In genomic region chr1:121254196-121254595, GRCm38 (mm10) we compare ENCODE assay signal across 27 mouse cellular contexts.
DNase-seq lines count a peak whose midpoint lies in the region; ATAC-seq and TF ChIP-seq lines count a peak whose summit lies in the region.
"Had no signal": no experiment of that assay in that cellular context is flagged by ENCODE, and none has a peak within 500 bp of the region (broad histone marks: within the 10 kb centered on the region; RNA-seq: fewer than 3 reads in every experiment).

No protein-coding gene starts in this region.

- no peak overlapping the region for H3K27ac ChIP-seq in embryonic facial prominence, embryonic 11.5 days (replicated peaks; ENCODE audit: low read depth, low read length)
- H3K27ac ChIP-seq in embryonic facial prominence, embryonic 10.5 days (replicated peaks): no peak overlapping the region
- H3K27ac ChIP-seq in heart, embryonic 11.5 days (ENCODE audit: low read depth, low read length): no peak overlapping the region
- H3K27ac ChIP-seq in embryonic facial prominence, embryonic 13.5 days: no peak overlapping the region
- H3K27ac ChIP-seq: forebrain, embryonic 13.5 days; heart, embryonic 13.5 days; kidney, embryonic 15.5 days; liver, embryonic 15.5 days; macrophage; neural tube, embryonic 15.5 days; stomach, embryonic 15.5 days had no signal

- H3K79me2 ChIP-seq in myocyte (ENCODE audit: control insufficient read depth, insufficient read depth): no peaks in the 10 kb centered on the region

- no peaks in the 10 kb centered on the region for H3K9me3 ChIP-seq in embryonic facial prominence, embryonic 11.5 days (replicated peaks; ENCODE audit: control insufficient read depth, low read length)
- no peaks in the 10 kb centered on the region for H3K9me3 ChIP-seq in embryonic facial prominence, embryonic 10.5 days
- no peaks in the 10 kb centered on the region for H3K9me3 ChIP-seq in heart, embryonic 11.5 days (replicated peaks; ENCODE audit: control insufficient read depth, low read length)
- no peaks in the 10 kb centered on the region for H3K9me3 ChIP-seq in embryonic facial prominence, embryonic 13.5 days
- H3K9me3 ChIP-seq: forebrain, embryonic 13.5 days; heart, embryonic 13.5 days; kidney, embryonic 15.5 days; liver, embryonic 15.5 days; neural tube, embryonic 15.5 days; stomach, embryonic 15.5 days had no signal

- H3K9ac ChIP-seq in embryonic facial prominence, embryonic 11.5 days (replicated peaks; ENCODE audit: low read length): no peak overlapping the region
- H3K9ac ChIP-seq in heart, embryonic 11.5 days (ENCODE audit: low read depth, low read length): no peak overlapping the region
- H3K9ac ChIP-seq in embryonic facial prominence, embryonic 13.5 days: no peak overlapping the region
- H3K9ac ChIP-seq: forebrain, embryonic 13.5 days; heart, embryonic 13.5 days; kidney, embryonic 15.5 days; liver, embryonic 15.5 days; neural tube, embryonic 15.5 days; stomach, embryonic 15.5 days had no signal

- H3K36me3 ChIP-seq in embryonic facial prominence, embryonic 11.5 days (replicated peaks; ENCODE audit: control insufficient read depth, insufficient read depth, low read depth, low read length): no peaks in the 10 kb centered on the region
- no peaks in the 10 kb centered on the region for H3K36me3 ChIP-seq in embryonic facial prominence, embryonic 10.5 days (replicated peaks)
- H3K36me3 ChIP-seq in heart, embryonic 11.5 days (ENCODE audit: control insufficient read depth, insufficient read depth, low read length): no peaks in the 10 kb centered on the region
- H3K36me3 ChIP-seq in embryonic facial prominence, embryonic 13.5 days: no peaks in the 10 kb centered on the region
- H3K36me3 ChIP-seq in myocyte (ENCODE audit: control insufficient read depth, insufficient read depth): no peaks in the 10 kb centered on the region
- H3K36me3 ChIP-seq: heart, embryonic 13.5 days; kidney, embryonic 15.5 days; liver, embryonic 15.5 days; neural tube, embryonic 15.5 days; stomach, embryonic 15.5 days had no signal

- WGBS in embryonic facial prominence, embryonic 11.5 days: 71% methylated on average over 9 of the region's 9 CpGs
- WGBS in embryonic facial prominence, embryonic 10.5 days: 75% methylated on average over 9 of the region's 9 CpGs
- 70% methylated on average over 9 of the region's 9 CpGs for WGBS in heart, embryonic 11.5 days (ENCODE audit: insufficient replicate concordance)
- WGBS in embryonic facial prominence, embryonic 13.5 days: 30% methylated on average over 9 of the region's 9 CpGs

- no peak for TF ChIP-seq POLR2A in myocyte (IDR thresholded peaks at IDR 0.05; ENCODE audit: insufficient read length, low read depth)

- H3K4me2 ChIP-seq in embryonic facial prominence, embryonic 11.5 days (ENCODE audit: low read depth, low read length): no peak overlapping the region
- no peak overlapping the region for H3K4me2 ChIP-seq in heart, embryonic 11.5 days
- peak overlapping the region; percentile 36 for H3K4me2 ChIP-seq in embryonic facial prominence, embryonic 13.5 days
- peak overlapping the region; percentile 51 for H3K4me2 ChIP-seq in myocyte (ENCODE audit: low read depth)
- H3K4me2 ChIP-seq: forebrain, embryonic 13.5 days; heart, embryonic 13.5 days; kidney, embryonic 15.5 days; liver, embryonic 15.5 days; neural tube, embryonic 15.5 days; stomach, embryonic 15.5 days had no signal

- no peaks in the 10 kb centered on the region for H3K4me1 ChIP-seq in embryonic facial prominence, embryonic 11.5 days (ENCODE audit: control insufficient read depth, insufficient read depth, low read length)
- H3K4me1 ChIP-seq in embryonic facial prominence, embryonic 10.5 days: no peaks in the 10 kb centered on the region
- no peaks in the 10 kb centered on the region for H3K4me1 ChIP-seq in heart, embryonic 11.5 days (ENCODE audit: control insufficient read depth, insufficient read depth, low read length)
- peaks cover 14% of the 10 kb centered on the region for H3K4me1 ChIP-seq in embryonic facial prominence, embryonic 13.5 days
- H3K4me1 ChIP-seq: forebrain, embryonic 13.5 days; heart, embryonic 13.5 days; kidney, embryonic 15.5 days; liver, embryonic 15.5 days; neural tube, embryonic 15.5 days; stomach, embryonic 15.5 days had no signal

- H3K4me3 ChIP-seq in embryonic facial prominence, embryonic 11.5 days (ENCODE audit: low read depth, low read length): no peak overlapping the region
- H3K4me3 ChIP-seq in embryonic facial prominence, embryonic 10.5 days: no peak overlapping the region
- H3K4me3 ChIP-seq in heart, embryonic 11.5 days (ENCODE audit: low read depth, low read length): no peak overlapping the region
- H3K4me3 ChIP-seq in embryonic facial prominence, embryonic 13.5 days: 0 out of 2 replicates have a peak overlapping the region, but pooled peaks have one; percentile 2
- H3K4me3 ChIP-seq in myocyte: no peak overlapping the region
- H3K4me3 ChIP-seq: forebrain, embryonic 13.5 days; heart, embryonic 13.5 days; kidney, embryonic 15.5 days; liver, embryonic 15.5 days; neural tube, embryonic 15.5 days; stomach, embryonic 15.5 days had no signal

- no peak overlapping the region for H3ac ChIP-seq in myocyte (ENCODE audit: control insufficient read depth, insufficient read length)

- DNase-seq in embryonic facial prominence, embryonic 11.5 days (ENCODE audit: low spot score): peak; percentile 24
- no peak for DNase-seq in embryonic facial prominence, embryonic 10.5 days (ENCODE audit: low spot score)
- peak; percentile 13 for DNase-seq in heart, adult 8-10 months (ENCODE audit: low spot score)
- no peak for DNase-seq in lung, postnatal 4 days
- no peak for DNase-seq in lung, adult 18-20 months
- DNase-seq: adrenal gland, postnatal 10 days; cerebellum, adult 8-10 months; cerebellum, postnatal 36 days; heart, postnatal 14 days; kidney, adult 18-20 months; kidney, postnatal 25 days; midbrain, embryonic 14.5 days; retina, postnatal 1 day; right cerebral cortex, postnatal 14 days; thymus, postnatal 36 days had no signal

- ATAC-seq in embryonic facial prominence, embryonic 11.5 days (replicated peaks; ENCODE audit: insufficient number of reproducible peaks, low FRiP score, low TSS enrichment, low read depth): no peak
- ATAC-seq in heart, embryonic 11.5 days (replicated peaks; ENCODE audit: insufficient number of reproducible peaks, low FRiP score, low TSS enrichment): no peak
- no peak for ATAC-seq in embryonic facial prominence, embryonic 13.5 days (ENCODE audit: insufficient number of reproducible peaks, insufficient read depth, low FRiP score, low TSS enrichment, low read depth)
- ATAC-seq: forebrain, embryonic 13.5 days; hindbrain, embryonic 16.5 days had no signal

- H3K27me3 ChIP-seq in embryonic facial prominence, embryonic 11.5 days (ENCODE audit: control insufficient read depth, insufficient read depth, low read length): no peaks in the 10 kb centered on the region
- no peaks in the 10 kb centered on the region for H3K27me3 ChIP-seq in embryonic facial prominence, embryonic 10.5 days (replicated peaks; ENCODE audit: low read depth, poor library complexity, severe bottlenecking)
- no peaks in the 10 kb centered on the region for H3K27me3 ChIP-seq in heart, embryonic 11.5 days (ENCODE audit: control insufficient read depth, insufficient read depth, low read length)
- no peaks in the 10 kb centered on the region for H3K27me3 ChIP-seq in embryonic facial prominence, embryonic 13.5 days
- H3K27me3 ChIP-seq in myocyte (ENCODE audit: control insufficient read depth, insufficient read depth, insufficient read length): no peaks in the 10 kb centered on the region
- H3K27me3 ChIP-seq: CH12.LX; forebrain, embryonic 13.5 days; heart, embryonic 13.5 days; kidney, embryonic 15.5 days; liver, embryonic 15.5 days; neural tube, embryonic 15.5 days; stomach, embryonic 15.5 days had no signal

TF ChIP-seq in myocyte, 11 proteins besides CTCF, POLR2A, EP300 and RAD21:
- TF ChIP-seq MYOD1 (IDR thresholded peaks at IDR 0.05; ENCODE audit: control insufficient read depth in 1 of 3, insufficient read length in 2 of 3, low read depth in 2 of 3) (no peak), MYOG (IDR thresholded peaks at IDR 0.05; ENCODE audit: control insufficient read depth in 1 of 3, insufficient read depth in 1 of 3, insufficient read length in 2 of 3, low read depth in 2 of 3) (no peak), CEBPB (IDR thresholded peaks at IDR 0.05; ENCODE audit: insufficient read depth, poor library complexity, severe bottlenecking) (no peak), POLR2AphosphoS2 (IDR thresholded peaks at IDR 0.05; ENCODE audit: insufficient read length, low read depth) (no peak), TCF3 (IDR thresholded peaks at IDR 0.05; ENCODE audit: insufficient read length, low read depth) (no peak), E2F4 (IDR thresholded peaks at IDR 0.05; ENCODE audit: insufficient read depth) (no peak), USF1 (IDR thresholded peaks at IDR 0.05; ENCODE audit: low read depth) (no peak), REST (IDR thresholded peaks at IDR 0.05; ENCODE audit: insufficient read depth, insufficient read length) (no peak), MAX (IDR thresholded peaks at IDR 0.05; ENCODE audit: low read depth) (no peak), SRF (IDR thresholded peaks at IDR 0.05; ENCODE audit: control insufficient read depth, insufficient read length, low read depth) (no peak), TCF12 (IDR thresholded peaks at IDR 0.05; ENCODE audit: insufficient read depth, poor library complexity, severe bottlenecking) (no peak)

Comparison
In these comparisons a context has a peak if more than half of its experiments do, and no peak if none do; other contexts are left out.
1. DNase-seq: peak in embryonic facial prominence, embryonic 11.5 days (single experiment) and heart, adult 8-10 months (single experiment); none in embryonic facial prominence, embryonic 10.5 days (single experiment), lung, postnatal 4 days (0 of 2) and lung, adult 18-20 months (0 of 2).
2. H3K4me2 ChIP-seq: peak in embryonic facial prominence, embryonic 13.5 days (single experiment) and myocyte (single experiment); none in embryonic facial prominence, embryonic 11.5 days (single experiment) and heart, embryonic 11.5 days (single experiment).